Mouse (Mus musculus): ENCODE results near the gene Gorasp2. TPM values are rescaled to one million over a fixed set of nuclear protein-coding genes. Genes with fewer than 3 reads are reported as not detected.

The Gorasp2 gene
- polyA plus RNA-seq, 1 experiment = 337 TPM

DNA sequence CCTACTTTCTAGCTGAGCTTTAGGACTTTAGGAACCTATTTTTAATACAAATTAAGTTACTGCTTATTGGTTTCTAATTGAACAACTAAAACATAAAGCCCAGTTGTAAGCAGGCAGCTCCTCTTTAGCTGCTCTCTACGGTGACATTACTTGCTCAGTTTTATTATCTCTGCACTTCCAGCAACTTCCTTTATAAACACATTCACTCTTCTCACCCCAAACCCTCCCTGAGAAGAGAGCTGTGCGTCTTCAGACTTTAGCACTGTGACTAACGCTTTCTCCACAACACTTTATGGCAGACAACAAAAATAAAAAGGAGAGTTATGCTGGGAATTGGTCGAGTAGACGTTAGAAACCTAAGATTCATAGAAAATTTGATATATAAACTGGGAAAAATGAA is 74.6 kb downstream of the Gorasp2 start:
- TF ChIP-seq POLR2A (IDR thresholded peaks at IDR 0.05; ENCODE audit: control insufficient read depth, low read depth, low read length) = no peak
- TF ChIP-seq CTCF (IDR thresholded peaks at IDR 0.05; ENCODE audit: control insufficient read depth, insufficient read depth, insufficient replicate concordance, low read depth, low read length) = no peak
- H3K4me1 ChIP-seq (ENCODE audit: control insufficient read depth, insufficient read depth, low read length) = no peaks in the 10 kb centered on the region
- no peak overlapping the region for H3K27ac ChIP-seq (ENCODE audit: control insufficient read depth, insufficient read depth, low read depth, low read length)
- no peaks in the 10 kb centered on the region for H3K27me3 ChIP-seq (ENCODE audit: control insufficient read depth, insufficient read depth, low read length)
- H3K36me3 ChIP-seq (ENCODE audit: control insufficient read depth, insufficient read depth, low read length) = no peaks in the 10 kb centered on the region; the same call in 1 of the 2 replicates
- H3K4me3 ChIP-seq (ENCODE audit: control insufficient read depth, low read depth, low read length) = no peak overlapping the region

DNA sequence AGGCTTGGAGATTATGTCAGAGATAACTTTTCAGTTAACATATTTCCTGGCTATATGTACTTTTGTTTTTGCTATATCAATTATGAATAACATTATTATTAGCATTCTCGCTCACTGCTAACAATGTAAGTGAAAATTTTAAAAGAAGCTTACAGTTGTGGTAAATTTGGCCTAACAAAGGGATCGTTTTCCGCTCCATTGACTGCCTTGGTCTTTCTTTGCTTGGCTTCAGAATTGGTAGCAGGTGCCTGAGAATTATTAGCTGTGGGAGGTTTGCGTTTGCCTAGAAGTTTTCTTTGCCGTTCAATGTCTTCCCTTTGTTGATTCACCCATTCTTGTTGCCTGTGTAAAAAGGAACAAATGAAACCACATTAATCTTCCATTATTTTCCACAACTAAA is 80.5 kb downstream of the Gorasp2 start:
- TF ChIP-seq CTCF (IDR thresholded peaks at IDR 0.05; ENCODE audit: control insufficient read depth, insufficient read depth, insufficient replicate concordance, low read depth, low read length) (no peak), POLR2A (IDR thresholded peaks at IDR 0.05; ENCODE audit: control insufficient read depth, low read depth, low read length) (no peak)
- H3K36me3 ChIP-seq (ENCODE audit: control insufficient read depth, insufficient read depth, low read length) = peaks cover 3% of the 10 kb centered on the region
- no peak overlapping the region for H3K27ac ChIP-seq (ENCODE audit: control insufficient read depth, insufficient read depth, low read depth, low read length)

DNA sequence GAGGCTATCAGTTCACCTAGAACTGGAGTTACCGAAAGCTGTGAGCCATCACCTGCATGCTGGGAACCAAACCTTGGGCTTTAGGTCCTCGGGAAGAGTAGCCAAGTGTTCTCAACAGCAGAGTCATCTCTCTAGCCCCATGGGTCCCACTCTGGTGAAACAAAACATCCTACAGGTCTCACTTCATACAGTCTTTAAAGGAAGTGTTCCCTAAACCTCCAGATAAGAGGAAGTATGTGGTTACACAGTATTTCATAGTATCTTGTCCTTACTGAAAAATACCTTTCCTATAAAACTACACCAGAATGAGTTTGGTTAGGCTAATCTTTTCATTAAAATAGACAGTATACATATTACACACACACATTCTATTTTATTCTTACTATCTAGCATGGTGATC is 81.2 kb downstream of the Gorasp2 start:
- no peaks in the 10 kb centered on the region for H3K27me3 ChIP-seq (ENCODE audit: control insufficient read depth, insufficient read depth, low read length)
- peaks cover 3% of the 10 kb centered on the region for H3K36me3 ChIP-seq (ENCODE audit: control insufficient read depth, insufficient read depth, low read length)
- H3K4me3 ChIP-seq (ENCODE audit: control insufficient read depth, low read depth, low read length) = no peak overlapping the region
- H3K27ac ChIP-seq (ENCODE audit: control insufficient read depth, insufficient read depth, low read depth, low read length) = no peak overlapping the region
- TF ChIP-seq CTCF (IDR thresholded peaks at IDR 0.05; ENCODE audit: control insufficient read depth, insufficient read depth, insufficient replicate concordance, low read depth, low read length) (no peak), POLR2A (IDR thresholded peaks at IDR 0.05; ENCODE audit: control insufficient read depth, low read depth, low read length) (no peak)
- no peaks in the 10 kb centered on the region for H3K4me1 ChIP-seq (ENCODE audit: control insufficient read depth, insufficient read depth, low read length)

More for the DNA sequence above, 80.5 kb downstream of the Gorasp2 start:
- Histone ChIP-seq H3K4me1 (ENCODE audit: control insufficient read depth, insufficient read depth, low read length) (no peaks in the 10 kb centered on the region), H3K27me3 (ENCODE audit: control insufficient read depth, insufficient read depth, low read length) (no peaks in the 10 kb centered on the region), H3K4me3 (ENCODE audit: control insufficient read depth, low read depth, low read length) (no peak overlapping the region)

DNA sequence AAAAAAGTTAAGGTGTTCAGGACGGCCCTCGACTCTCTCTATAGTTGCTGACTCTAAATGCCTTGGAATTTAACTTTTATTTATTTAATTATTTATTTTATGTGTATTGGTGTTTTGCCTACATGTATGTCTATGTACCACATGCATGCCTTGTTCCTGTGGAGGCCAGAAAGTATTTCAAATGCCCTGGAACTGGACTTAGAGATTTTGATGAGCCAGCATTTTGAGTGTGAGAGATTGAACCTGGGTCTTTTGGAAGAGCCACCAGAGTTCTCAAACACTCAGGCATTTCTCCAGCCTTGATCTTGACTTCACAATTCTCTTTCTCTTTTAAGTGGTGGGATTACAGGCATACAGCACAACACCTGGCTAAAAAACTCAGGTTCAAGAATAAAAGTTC is 90.3 kb downstream of the Gorasp2 start:
- no peaks in the 10 kb centered on the region for H3K4me1 ChIP-seq (ENCODE audit: control insufficient read depth, insufficient read depth, low read length)
- no peak overlapping the region for H3K4me3 ChIP-seq (ENCODE audit: control insufficient read depth, low read depth, low read length)
- H3K36me3 ChIP-seq (ENCODE audit: control insufficient read depth, insufficient read depth, low read length) = no peaks in the 10 kb centered on the region; the same call in 1 of the 2 replicates
- H3K27ac ChIP-seq (ENCODE audit: control insufficient read depth, insufficient read depth, low read depth, low read length) = no peak overlapping the region
- TF ChIP-seq POLR2A (IDR thresholded peaks at IDR 0.05; ENCODE audit: control insufficient read depth, low read depth, low read length) (no peak), CTCF (IDR thresholded peaks at IDR 0.05; ENCODE audit: control insufficient read depth, insufficient read depth, insufficient replicate concordance, low read depth, low read length) (no peak)
- H3K27me3 ChIP-seq (ENCODE audit: control insufficient read depth, insufficient read depth, low read length) = no peaks in the 10 kb centered on the region

DNA sequence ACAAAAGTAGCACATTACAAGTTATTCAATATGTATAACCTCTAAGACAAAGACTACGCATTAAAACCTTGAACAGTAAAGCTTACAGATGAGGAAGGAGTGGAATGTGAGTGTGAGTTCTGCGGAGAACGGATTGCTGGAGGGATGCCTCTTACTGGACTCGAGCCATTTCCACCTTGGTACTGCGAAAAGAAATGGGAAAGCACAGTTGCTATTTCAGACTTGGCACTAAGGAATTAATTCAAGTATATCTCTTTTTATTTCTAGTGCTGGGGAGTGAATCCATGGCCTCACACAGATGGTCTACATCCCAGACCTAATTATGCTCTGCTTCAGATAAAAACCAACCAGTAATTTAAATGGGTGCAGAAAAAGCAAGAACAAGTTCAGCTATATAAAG is 90.8 kb downstream of the Gorasp2 start:
- Histone ChIP-seq H3K4me1 (ENCODE audit: control insufficient read depth, insufficient read depth, low read length) (no peaks in the 10 kb centered on the region), H3K4me3 (ENCODE audit: control insufficient read depth, low read depth, low read length) (no peak overlapping the region), H3K27ac (ENCODE audit: control insufficient read depth, insufficient read depth, low read depth, low read length) (no peak overlapping the region), H3K36me3 (ENCODE audit: control insufficient read depth, insufficient read depth, low read length) (no peaks in the 10 kb centered on the region; the same call in 1 of the 2 replicates), H3K27me3 (ENCODE audit: control insufficient read depth, insufficient read depth, low read length) (no peaks in the 10 kb centered on the region)
- no peak for TF ChIP-seq CTCF (IDR thresholded peaks at IDR 0.05; ENCODE audit: control insufficient read depth, insufficient read depth, insufficient replicate concordance, low read depth, low read length)
- TF ChIP-seq POLR2A (IDR thresholded peaks at IDR 0.05; ENCODE audit: control insufficient read depth, low read depth, low read length) = no peak

Other genes starting within 250 kb of the Gorasp2 start
- 0.24 TPM in 1 of 2 replicates, not detected in the other for gene Sp5, start 186.7 kb upstream of the Gorasp2 start, polyA plus RNA-seq (2012; rRNA removed)
- 163 and 193 TPM in 2 replicates for gene Erich2, start 152.8 kb upstream of the Gorasp2 start, polyA plus RNA-seq (2012; rRNA removed)
- gene Gad1, start 108.5 kb upstream of the Gorasp2 start, polyA plus RNA-seq (2012; rRNA removed) = 0.69 and 1.5 TPM in 2 replicates
- 0.12 and 0.22 TPM in 2 replicates for gene Gm26558, start 532 bp downstream of the Gorasp2 start, polyA plus RNA-seq (2012; rRNA removed)
- 5.8 and 7.3 TPM in 2 replicates for gene Tlk1, start 164.2 kb downstream of the Gorasp2 start, polyA plus RNA-seq (2012; rRNA removed)

All from testis, adult 2 months (tissue).